Mouse (Mus musculus) midbrain, embryonic 15.5 days (tissue): ENCODE measurements around the gene Reep6. TPM values are rescaled to one million over a fixed set of nuclear protein-coding genes. Genes with fewer than 3 reads are reported as not detected.

Source experiments
- ATAC-seq: fragments of 200-750 bp; cut with Nextera tagmentation; replicated peaks from 2 replicates; pipeline ENCODE4 v1.8.0; 2017; ENCODE audit warnings: moderate TSS enrichment
- H3K27ac ChIP-seq: fragments of 300-500 bp; sonication (generic); 2 replicates; pipeline ENCODE4 v1.5.1; 2015; ENCODE audit warnings: mild to moderate bottlenecking, inconsistent platforms
- H3K27me3 ChIP-seq: fragments of 300-500 bp; sonication (generic); replicated peaks from 2 replicates; pipeline ENCODE4 v1.6.1; 2015; ENCODE audit warnings: inconsistent platforms
- H3K36me3 ChIP-seq: fragments of 300-500 bp; sonication (generic); replicated peaks from 2 replicates; pipeline ENCODE4 v1.6.1; 2015; ENCODE audit warnings: inconsistent platforms
- H3K4me1 ChIP-seq: fragments of 300-500 bp; sonication (generic); 2 replicates; pipeline ENCODE4 v1.6.1; 2015; ENCODE audit warnings: inconsistent platforms
- H3K4me2 ChIP-seq: fragments of 300-500 bp; sonication (generic); 2 replicates; pipeline ENCODE4 v1.6.1; 2015; ENCODE audit warnings: inconsistent platforms, mild to moderate bottlenecking, moderate library complexity
- H3K4me3 ChIP-seq: fragments of 300-500 bp; sonication (generic); 2 replicates; pipeline ENCODE4 v1.5.1; 2015; ENCODE audit warnings: mild to moderate bottlenecking, inconsistent platforms
- H3K9ac ChIP-seq: fragments of 300-500 bp; sonication (generic); 2 replicates; pipeline ENCODE4 v1.6.1; 2015; ENCODE audit warnings: mild to moderate bottlenecking, inconsistent platforms
- H3K9me3 ChIP-seq: fragments of 300-500 bp; sonication (generic); 2 replicates; pipeline ENCODE4 v1.6.1; 2016; ENCODE audit warnings: inconsistent platforms
- WGBS: fragments of 180-500 bp; shearing (Covaris S2); methylation state at CpG from one replicate; pipeline ENCODE4 v1.1.7; 2015; ENCODE audit warnings: mixed read lengths; 5-methylcytosine and 5-hydroxymethylcytosine counted together
- polyA plus RNA-seq: library from polyadenylated mRNA; unstranded; fragments of >200 nt; fragmentation: Nextera tagmentation; extraction: Ambion mirVana; gene quantifications from 2 replicates; pipeline ENCODE4 v1.2.1, GENCODE M21; 2015

Reep6 gene
- polyA plus RNA-seq, 1 experiment from 2014 or later: 5.5 TPM

GRCm38 (mm10) chr10:80348981-80349380, 19.2 kb downstream of the Reep6 start:
- no peak overlapping the region for H3K27ac ChIP-seq
- H3K4me3 ChIP-seq: no peak overlapping the region
- ATAC-seq: no peak
- no peaks in the 10 kb centered on the region for H3K36me3 ChIP-seq
- 16% methylated on average over 25 of the region's 26 CpGs for WGBS
- H3K9me3 ChIP-seq: no peaks in the 10 kb centered on the region
- H3K4me1 ChIP-seq: peaks cover 9% of the 10 kb centered on the region
- no peak overlapping the region for H3K9ac ChIP-seq
- H3K27me3 ChIP-seq: peaks cover 93% of the 10 kb centered on the region
- 0 out of 2 replicates have a peak overlapping the region, but pooled peaks have one; percentile 2 for H3K4me2 ChIP-seq

- peaks cover 9% of the 10 kb centered on the region; the same call in 1 of the 2 replicates for H3K4me1 ChIP-seq
- no peak overlapping the region for H3K9ac ChIP-seq
- no peaks in the 10 kb centered on the region for H3K9me3 ChIP-seq
- H3K36me3 ChIP-seq: no peaks in the 10 kb centered on the region
- H3K4me3 ChIP-seq: no peak overlapping the region
- H3K4me2 ChIP-seq: no peak overlapping the region
- ATAC-seq: peak; percentile 68
- 5% methylated on average over 7 of the region's 7 CpGs for WGBS
- H3K27me3 ChIP-seq: peaks cover 92% of the 10 kb centered on the region
- no peak overlapping the region for H3K27ac ChIP-seq
Observed at GRCm38 (mm10) chr10:80350292-80350691, 20.5 kb downstream of the Reep6 start.

GRCm38 (mm10) chr10:80351896-80352295, 22.1 kb downstream of the Reep6 start:
- Histone ChIP-seq H3K36me3 (no peaks in the 10 kb centered on the region), H3K4me2 (no peak overlapping the region), H3K27ac (no peak overlapping the region), H3K9me3 (no peaks in the 10 kb centered on the region), H3K27me3 (peaks cover 94% of the 10 kb centered on the region), H3K4me3 (no peak overlapping the region), H3K4me1 (peaks cover 20% of the 10 kb centered on the region), H3K9ac (no peak overlapping the region)
- no peak for ATAC-seq
- 23% methylated on average over 11 of the region's 11 CpGs for WGBS

GRCm38 (mm10) chr10:80352727-80353126, 23.0 kb downstream of the Reep6 start:
- H3K9ac ChIP-seq: no peak overlapping the region
- no peaks in the 10 kb centered on the region for H3K36me3 ChIP-seq
- no peaks in the 10 kb centered on the region for H3K9me3 ChIP-seq
- H3K4me2 ChIP-seq: no peak overlapping the region
- ATAC-seq: no peak
- peaks cover 95% of the 10 kb centered on the region for H3K27me3 ChIP-seq
- WGBS: 65% methylated on average over 8 of the region's 8 CpGs
- no peak overlapping the region for H3K27ac ChIP-seq
- no peak overlapping the region for H3K4me3 ChIP-seq
- peaks cover 29% of the 10 kb centered on the region for H3K4me1 ChIP-seq

GRCm38 (mm10) chr10:80355431-80355830, 25.7 kb downstream of the Reep6 start:
- WGBS: 5% methylated on average over 9 of the region's 9 CpGs
- no peak overlapping the region for H3K4me3 ChIP-seq
- H3K9me3 ChIP-seq: no peaks in the 10 kb centered on the region
- H3K9ac ChIP-seq: no peak overlapping the region
- H3K4me2 ChIP-seq: no peak overlapping the region
- no peak overlapping the region for H3K27ac ChIP-seq
- peaks cover 25% of the 10 kb centered on the region for H3K4me1 ChIP-seq
- H3K27me3 ChIP-seq: peaks cover 83% of the 10 kb centered on the region
- no peaks in the 10 kb centered on the region for H3K36me3 ChIP-seq
- no peak for ATAC-seq

- H3K4me2 ChIP-seq: peak within 1 kb of the TSS; percentile 68
- no peaks in the 10 kb centered on the region for H3K9me3 ChIP-seq
- no peaks in the 10 kb centered on the region for H3K36me3 ChIP-seq
- ATAC-seq: no peak
- peaks cover 25% of the 10 kb centered on the region for H3K4me1 ChIP-seq
- 2% methylated on average over 52 of the region's 53 CpGs for WGBS
- peak within 1 kb of the TSS; percentile 16 for H3K9ac ChIP-seq
- no peak within 1 kb of the TSS for H3K27ac ChIP-seq
- H3K27me3 ChIP-seq: peaks cover 76% of the 10 kb centered on the region
- peak within 1 kb of the TSS; percentile 38 for H3K4me3 ChIP-seq
Observed at GRCm38 (mm10) chr10:80356001-80356682, 26.4 kb downstream of the Reep6 start, which contains the start of gene Plk5. Gene Plk5 (plus strand): TSS chr10:80356459.

GRCm38 (mm10) chr10:80356737-80357136, 27.0 kb downstream of the Reep6 start:
- H3K36me3 ChIP-seq: no peaks in the 10 kb centered on the region

GRCm38 (mm10) chr10:80357336-80357735, 27.6 kb downstream of the Reep6 start:
- no peak overlapping the region; the same call in 1 of the 2 replicates for H3K9ac ChIP-seq
- H3K27me3 ChIP-seq: peaks cover 65% of the 10 kb centered on the region
- peaks cover 25% of the 10 kb centered on the region for H3K4me1 ChIP-seq
- 26% methylated on average over 7 of the region's 7 CpGs for WGBS
- H3K4me2 ChIP-seq: peak overlapping the region; percentile 62
- ATAC-seq: peak; percentile 12; the same call in 1 of the 2 replicates
- H3K4me3 ChIP-seq: peak overlapping the region; percentile 38
- H3K36me3 ChIP-seq: no peaks in the 10 kb centered on the region
- no peak overlapping the region for H3K27ac ChIP-seq
- no peaks in the 10 kb centered on the region for H3K9me3 ChIP-seq

More at GRCm38 (mm10) chr10:80356737-80357136, 27.0 kb downstream of the Reep6 start:
- WGBS: 2% methylated on average over 34 of the region's 34 CpGs
- H3K9ac ChIP-seq: peak overlapping the region; percentile 16
- peak; percentile 40; the same call in 1 of the 2 replicates for ATAC-seq
- no peaks in the 10 kb centered on the region for H3K9me3 ChIP-seq
- H3K4me3 ChIP-seq: peak overlapping the region; percentile 38
- H3K4me2 ChIP-seq: peak overlapping the region; percentile 68
- peaks cover 25% of the 10 kb centered on the region for H3K4me1 ChIP-seq
- peaks cover 71% of the 10 kb centered on the region for H3K27me3 ChIP-seq
- no peak overlapping the region for H3K27ac ChIP-seq

- Histone ChIP-seq H3K4me2 (peak overlapping the region; percentile 62), H3K4me3 (peak overlapping the region; percentile 38), H3K36me3 (no peaks in the 10 kb centered on the region), H3K4me1 (peaks cover 25% of the 10 kb centered on the region), H3K27ac (no peak overlapping the region), H3K27me3 (peaks cover 57% of the 10 kb centered on the region), H3K9me3 (no peaks in the 10 kb centered on the region), H3K9ac (peak overlapping the region; percentile 27)
- WGBS: 5% methylated on average over 29 of the region's 31 CpGs
- peak; percentile 56 for ATAC-seq
Observed at GRCm38 (mm10) chr10:80357994-80358639, 28.4 kb downstream of the Reep6 start.

GRCm38 (mm10) chr10:80363734-80364133, 34.0 kb downstream of the Reep6 start:
- ATAC-seq: no peak
- H3K27me3 ChIP-seq: peaks cover 5% of the 10 kb centered on the region
- WGBS: 25% methylated on average over 6 of the region's 6 CpGs

GRCm38 (mm10) chr10:80365736-80366135, 36.0 kb downstream of the Reep6 start:
- Histone ChIP-seq H3K4me1 (peaks cover 6% of the 10 kb centered on the region), H3K4me3 (no peak overlapping the region), H3K36me3 (no peaks in the 10 kb centered on the region), H3K9me3 (no peaks in the 10 kb centered on the region), H3K27me3 (no peaks in the 10 kb centered on the region), H3K9ac (no peak overlapping the region), H3K27ac (no peak overlapping the region), H3K4me2 (no peak overlapping the region)
- ATAC-seq: no peak
- 69% methylated on average over 6 of the region's 6 CpGs for WGBS

More at GRCm38 (mm10) chr10:80363734-80364133, 34.0 kb downstream of the Reep6 start:
- H3K27ac ChIP-seq: no peak overlapping the region
- no peak overlapping the region for H3K4me3 ChIP-seq
- no peaks in the 10 kb centered on the region for H3K36me3 ChIP-seq
- no peak overlapping the region for H3K4me2 ChIP-seq
- H3K9me3 ChIP-seq: no peaks in the 10 kb centered on the region
- no peak overlapping the region for H3K9ac ChIP-seq
- peaks cover 6% of the 10 kb centered on the region for H3K4me1 ChIP-seq

GRCm38 (mm10) chr10:80367954-80368353, 38.2 kb downstream of the Reep6 start:
- H3K27ac ChIP-seq: no peak overlapping the region
- no peak overlapping the region for H3K4me3 ChIP-seq
- H3K36me3 ChIP-seq: no peaks in the 10 kb centered on the region
- H3K9ac ChIP-seq: no peak overlapping the region
- WGBS: 54% methylated on average over 5 of the region's 5 CpGs
- no peak for ATAC-seq
- no peaks in the 10 kb centered on the region for H3K9me3 ChIP-seq
- H3K4me2 ChIP-seq: no peak overlapping the region
- H3K4me1 ChIP-seq: peaks cover 17% of the 10 kb centered on the region
- no peaks in the 10 kb centered on the region for H3K27me3 ChIP-seq
